Mouse (Mus musculus) CH12.LX (cell line): ENCODE results near the gene Pate2. TPM values are rescaled to one million over a fixed set of nuclear protein-coding genes. Genes with fewer than 3 reads are reported as not detected.

Experiments used
- DNase-seq: peaks from one replicate; pipeline ENCODE4 v3.0.0-alpha.2; 2013; ENCODE audit errors: extremely low read depth
- H3K27ac ChIP-seq: 2 replicates; pipeline ENCODE4 v1.5.1; 2012; ENCODE audit warnings: low read depth, mild to moderate bottlenecking, control low read depth, moderate library complexity; ENCODE audit not compliant: insufficient read depth
- H3K27me3 ChIP-seq: replicated peaks from 2 replicates; pipeline ENCODE3; 2012; ENCODE audit warnings: inconsistent platforms
- H3K36me3 ChIP-seq, 2 experiments: replicated peaks in 1 of 2; 2 replicates each; pipeline versions ENCODE3 to v1.6.1; 2012; ENCODE audit warnings: inconsistent platforms in 1 of 2, low read length in 1 of 2, mild to moderate bottlenecking in 1 of 2, mixed read lengths in 1 of 2, moderate library complexity in 1 of 2; ENCODE audit not compliant: control insufficient read depth in 1 of 2, insufficient read depth in 1 of 2
- H3K4me1 ChIP-seq, 2 experiments: 2 replicates each; pipeline ENCODE4 v1.6.1; 2012; ENCODE audit warnings: inconsistent platforms in 1 of 2, moderate library complexity in 1 of 2; ENCODE audit not compliant: insufficient read depth in 2 of 2, control insufficient read depth in 1 of 2
- H3K4me2 ChIP-seq: 2 replicates; pipeline ENCODE4 v1.6.1; 2012; ENCODE audit warnings: low read depth, mild to moderate bottlenecking, control low read depth; ENCODE audit not compliant: poor library complexity, insufficient read depth, severe bottlenecking
- H3K4me3 ChIP-seq, 3 experiments: fragments of 150-350 bp in 1 of 3; sonication (generic) in 1 of 3; replicated peaks in 1 of 3; 2 replicates each; pipeline versions ENCODE3 to v1.5.1; 2011 to 2012; ENCODE audit warnings: low read depth in 2 of 3, low read length in 2 of 3, mild to moderate bottlenecking in 2 of 3, moderate library complexity in 2 of 3, control low read depth in 1 of 3, improper control_type of control experiment in 1 of 3, inconsistent platforms in 1 of 3, mixed read lengths in 1 of 3; ENCODE audit not compliant: poor library complexity in 1 of 3
- H3K79me2 ChIP-seq: replicated peaks from 2 replicates; pipeline ENCODE4 v1.6.1; 2012; ENCODE audit warnings: mild to moderate bottlenecking, moderate library complexity; ENCODE audit not compliant: control insufficient read depth, poor library complexity, insufficient read depth, severe bottlenecking; ENCODE audit errors: extremely low read depth
- H3K9ac ChIP-seq: 2 replicates; pipeline ENCODE4 v1.6.1; 2012; ENCODE audit warnings: low read depth, mild to moderate bottlenecking, control low read depth, moderate library complexity; ENCODE audit not compliant: insufficient read depth
- H3K9me3 ChIP-seq: replicated peaks from 2 replicates; pipeline ENCODE3; 2012; ENCODE audit warnings: low read length, inconsistent platforms, mixed read lengths
- CHD1 ChIP-seq: IDR thresholded peaks from 2 replicates; pipeline ENCODE4 v1.6.1; 2012; ENCODE audit warnings: low read depth, low read length, improper control_type of control experiment, inconsistent platforms
- CHD2 ChIP-seq: IDR thresholded peaks from 2 replicates; pipeline ENCODE4 v1.6.1; 2011; ENCODE audit warnings: low read length, improper control_type of control experiment
- CTCF ChIP-seq, 2 experiments: IDR thresholded peaks in 1 of 2; conservative IDR thresholded peaks in 1 of 2; 2 replicates each; pipeline ENCODE4 v1.5.1; 2011 to 2012; ENCODE audit warnings: low read depth in 2 of 2, low read length in 2 of 2, improper control_type of control experiment in 1 of 2, inconsistent platforms in 1 of 2, mild to moderate bottlenecking in 1 of 2, moderate library complexity in 1 of 2
- ELF1 ChIP-seq: IDR thresholded peaks from 2 replicates; pipeline ENCODE4 v1.6.1; 2014; ENCODE audit warnings: low read depth, mild to moderate bottlenecking, inconsistent platforms, low read length, improper control_type of control experiment
- EP300 ChIP-seq: IDR thresholded peaks from 2 replicates; pipeline ENCODE4 v1.6.1; 2011; ENCODE audit warnings: low read length, improper control_type of control experiment
- ETS1 ChIP-seq: conservative IDR thresholded peaks from 2 replicates; pipeline ENCODE4 v1.6.1; 2012; ENCODE audit warnings: low read depth, mild to moderate bottlenecking, inconsistent platforms, low read length, improper control_type of control experiment, moderate library complexity
- GABPA ChIP-seq: IDR thresholded peaks from 2 replicates; pipeline ENCODE4 v1.6.1; 2012; ENCODE audit warnings: low read depth, low read length, improper control_type of control experiment, inconsistent platforms; ENCODE audit not compliant: insufficient replicate concordance
- HCFC1 ChIP-seq: IDR thresholded peaks from 2 replicates; pipeline ENCODE4 v1.6.1; 2012; ENCODE audit warnings: low read depth, mild to moderate bottlenecking, inconsistent platforms, low read length, improper control_type of control experiment
- IRF4 ChIP-seq: IDR thresholded peaks from 2 replicates; pipeline ENCODE4 v1.6.1; 2014; ENCODE audit warnings: low read depth, mild to moderate bottlenecking, inconsistent platforms, low read length, improper control_type of control experiment
- JUND ChIP-seq: conservative IDR thresholded peaks from 2 replicates; pipeline ENCODE4 v1.6.1; 2011; ENCODE audit warnings: low read depth, low read length, improper control_type of control experiment
- MAFK ChIP-seq: IDR thresholded peaks from 2 replicates; pipeline ENCODE4 v1.6.1; 2011; ENCODE audit warnings: low read length, improper control_type of control experiment; ENCODE audit not compliant: insufficient replicate concordance
- MAX ChIP-seq: IDR thresholded peaks from 2 replicates; pipeline ENCODE4 v1.6.1; 2011; ENCODE audit warnings: low read length, improper control_type of control experiment
- MAZ ChIP-seq: IDR thresholded peaks from 2 replicates; pipeline ENCODE4 v1.6.1; 2012; ENCODE audit warnings: low read depth, mild to moderate bottlenecking, inconsistent platforms, low read length, improper control_type of control experiment, moderate library complexity
- MYC ChIP-seq: IDR thresholded peaks from 2 replicates; pipeline ENCODE4 v1.6.1; 2011; ENCODE audit warnings: low read depth, mild to moderate bottlenecking, improper control_type of control experiment, low read length
- NELFE ChIP-seq: IDR thresholded peaks from 2 replicates; pipeline ENCODE4 v1.6.1; 2011; ENCODE audit warnings: low read depth, low read length, improper control_type of control experiment
- PAX5 ChIP-seq: IDR thresholded peaks from 2 replicates; pipeline ENCODE4 v1.6.1; 2012; ENCODE audit warnings: low read length, inconsistent platforms, mixed read lengths
- POLR2A ChIP-seq: IDR thresholded peaks from 2 replicates; pipeline ENCODE4 v1.6.1; 2011; ENCODE audit warnings: low read depth, mild to moderate bottlenecking, improper control_type of control experiment, low read length
- POLR2AphosphoS2 ChIP-seq: IDR thresholded peaks from 2 replicates; pipeline ENCODE4 v1.6.1; 2011; ENCODE audit warnings: low read depth, low read length, improper control_type of control experiment
- RAD21 ChIP-seq: IDR thresholded peaks from 2 replicates; pipeline ENCODE4 v1.6.1; 2011; ENCODE audit warnings: low read depth, mild to moderate bottlenecking, low read length, improper control_type of control experiment, moderate library complexity
- SIN3A ChIP-seq: IDR thresholded peaks from 2 replicates; pipeline ENCODE4 v1.6.1; 2012; ENCODE audit warnings: low read length, improper control_type of control experiment, inconsistent platforms
- SMC3 ChIP-seq: IDR thresholded peaks from 2 replicates; pipeline ENCODE4 v1.6.1; 2011; ENCODE audit warnings: low read depth, low read length, improper control_type of control experiment
- TBP ChIP-seq: conservative IDR thresholded peaks from 2 replicates; pipeline ENCODE4 v1.6.1; 2011; ENCODE audit warnings: low read depth, low read length, improper control_type of control experiment
- TCF12 ChIP-seq: IDR thresholded peaks from 2 replicates; pipeline ENCODE4 v1.6.1; 2014; ENCODE audit warnings: low read depth, mild to moderate bottlenecking, inconsistent platforms, low read length, improper control_type of control experiment
- UBTF ChIP-seq: IDR thresholded peaks from 2 replicates; pipeline ENCODE4 v1.6.1; 2012; ENCODE audit warnings: low read depth, mild to moderate bottlenecking, inconsistent platforms, low read length, improper control_type of control experiment, moderate library complexity
- USF1 ChIP-seq: IDR thresholded peaks from 2 replicates; pipeline ENCODE4 v1.6.1; 2014; ENCODE audit warnings: low read depth, mild to moderate bottlenecking, inconsistent platforms, low read length, improper control_type of control experiment
- ZC3H11A ChIP-seq: IDR thresholded peaks from 2 replicates; pipeline ENCODE4 v1.6.1; 2012; ENCODE audit warnings: low read depth, mild to moderate bottlenecking, inconsistent platforms, low read length, improper control_type of control experiment
- ZMIZ1 ChIP-seq: IDR thresholded peaks from 2 replicates; pipeline ENCODE4 v1.6.1; 2012; ENCODE audit warnings: low read depth, mild to moderate bottlenecking, inconsistent platforms, low read length, improper control_type of control experiment
- ZNF384 ChIP-seq: IDR thresholded peaks from 2 replicates; pipeline ENCODE4 v1.6.1; 2012; ENCODE audit warnings: low read depth, low read length, improper control_type of control experiment, inconsistent platforms
- dilution Hi-C: fragments of 300-500 bp; cut with MboI; formaldehyde crosslinking; loops from 2 replicates; pipeline ENCODE4 v1.14.3; 2020; ENCODE audit warnings: low sequenced_read_pairs; ENCODE audit not compliant: extremely low pct_unique_long_range_greater_than_20kb, extremely low pct_ligation_motif_present
- in situ Hi-C: fragments of 300-500 bp; cut with MboI; formaldehyde crosslinking; loops from 3 replicates; pipeline ENCODE4 v1.14.3; 2019; ENCODE audit warnings: low sequenced_read_pairs, low pct_ligation_motif_present, low pct_unique_long_range_greater_than_20kb, mixed read lengths
- polyA plus RNA-seq: library from polyadenylated mRNA; unstranded; fragments of >175 nt; gene quantifications from 2 replicates; pipeline ENCODE4 v1.2.1, GENCODE M21; 2012; ENCODE audit warnings: low read depth; ENCODE audit not compliant: insufficient read length
- total RNA-seq, 2 experiments: library from RNA; depleted of rRNA; stranded (reverse); fragments of 300-350 nt in 1 of 2; fragments of >200 nt in 1 of 2; gene quantifications; 2 replicates each; pipeline ENCODE4 v1.2.3; 2012 to 2014

The Pate2 gene
- total and polyA plus RNA-seq, 3 experiments: 0.24 to 1.0 (median 0.41) TPM

DNA sequence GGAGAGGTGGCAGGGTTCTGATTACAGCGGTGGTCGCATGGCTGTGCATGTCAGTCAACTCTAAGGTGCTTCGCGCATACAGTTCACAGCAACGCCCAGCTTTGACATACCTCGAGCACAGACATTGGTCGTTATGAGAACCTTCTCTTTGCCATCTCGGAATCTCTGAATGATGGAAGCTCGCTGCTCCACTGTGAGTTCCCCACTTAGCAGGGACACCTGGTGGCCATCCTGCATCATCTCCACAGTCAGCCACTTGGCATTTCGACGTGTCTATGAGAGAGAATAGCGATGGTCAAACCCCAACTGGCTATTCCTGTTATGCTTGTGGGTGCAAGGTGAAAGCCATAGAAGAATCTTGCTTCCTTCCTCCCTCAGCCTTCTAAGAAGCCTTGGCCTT is 24.4 kb upstream of the Pate2 start:
- H3K4me1 ChIP-seq: peaks cover 15 to 30% of the 10 kb centered on the region in 2 experiments
- dilution Hi-C loops (loop anchor here (25.0 kb wide), 1 partner anchor 258 kb away; no protein-coding TSS in a partner anchor), in situ Hi-C loops (loop anchor here (10.0 to 25.0 kb wide), 2 partner anchors 341 to 508 kb away; partner anchors contain the start of genes Srpr and Tirap)
- H3K4me2 ChIP-seq: peak overlapping the region; percentile 8; the same call in 1 of the 2 replicates
- H3K27ac ChIP-seq: no peak overlapping the region
- 0 out of 2 replicates have a peak overlapping the region, but pooled peaks have one; percentile 11 for H3K9ac ChIP-seq
- no peak for DNase-seq
- no peak overlapping the region for H3K4me3 ChIP-seq
- H3K9me3 ChIP-seq: no peaks in the 10 kb centered on the region
- H3K79me2 ChIP-seq: no peaks in the 10 kb centered on the region
- H3K36me3 ChIP-seq: no peaks in the 10 kb centered on the region
- H3K27me3 ChIP-seq: peaks cover 2% of the 10 kb centered on the region
- TF ChIP-seq JUND (no peak), RAD21 (peak; percentile 3), SMC3 (peak; percentile 4; the same call in 1 of the 2 replicates), CTCF (conservative IDR thresholded peaks at IDR 0.05 in 1 of 2, IDR thresholded peaks at IDR 0.05 in 1 of 2; ENCODE audit: low read depth in 2 of 2, low read length in 2 of 2) (peak in 1 of 2 experiments; percentile 59; a peak in 2 of 4 replicates)

DNA sequence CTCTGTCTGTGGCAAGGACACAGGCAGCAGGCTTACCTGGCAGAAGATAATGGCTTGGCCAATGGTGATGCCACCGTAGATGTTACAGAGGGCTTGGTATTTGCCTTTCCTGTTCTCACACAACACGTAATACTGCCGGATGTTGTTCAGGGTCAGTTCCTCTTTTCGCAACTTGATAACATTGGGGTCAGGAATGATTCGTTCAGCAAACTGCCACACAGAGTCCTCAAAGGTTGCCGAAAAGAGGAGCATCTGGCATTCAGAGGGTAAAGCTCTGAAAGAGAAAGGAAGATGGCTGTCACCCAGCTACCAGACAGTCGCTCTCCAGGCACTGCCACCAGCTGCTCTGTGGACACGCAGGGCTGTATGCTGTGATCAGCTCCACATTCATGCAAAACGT is 23.3 kb upstream of the Pate2 start:
- Histone ChIP-seq H3K4me2 (peak overlapping the region; percentile 8; the same call in 1 of the 2 replicates), H3K9me3 (no peaks in the 10 kb centered on the region)

DNA sequence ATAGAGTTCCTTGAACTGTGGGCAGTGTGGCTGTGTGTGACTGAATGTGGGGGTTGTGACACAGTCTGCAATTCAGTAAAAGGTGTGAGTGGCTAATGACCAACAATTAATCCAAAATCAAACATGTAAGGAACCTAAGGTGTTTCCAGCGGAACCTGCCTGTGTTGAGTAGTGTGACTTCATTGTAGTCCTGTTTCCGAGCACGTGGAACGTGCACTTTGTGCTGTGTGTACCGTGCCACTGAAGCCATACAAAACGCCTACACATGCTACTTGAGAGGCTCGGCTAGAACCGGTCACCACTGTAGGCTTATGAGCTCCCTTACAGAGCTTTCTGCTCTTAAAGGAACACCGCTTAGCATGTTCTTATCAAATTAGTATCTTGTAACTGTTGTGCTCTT is 21.6 kb upstream of the Pate2 start:
- no peaks in the 10 kb centered on the region for H3K36me3 ChIP-seq
- no peaks in the 10 kb centered on the region for H3K9me3 ChIP-seq
- H3K9ac ChIP-seq: no peak overlapping the region
- DNase-seq: no peak
- TF ChIP-seq TBP (no peak), EP300 (no peak), MAZ (no peak), MYC (no peak), NELFE (no peak), SIN3A (no peak), UBTF (no peak), PAX5 (no peak), ETS1 (no peak), CHD2 (no peak), GABPA (no peak), USF1 (no peak), MAFK (no peak), ZNF384 (no peak), ZC3H11A (no peak), SMC3 (no peak), TCF12 (no peak), POLR2AphosphoS2 (no peak), ELF1 (no peak)
- peaks cover 15 to 24% of the 10 kb centered on the region in 2 experiments for H3K4me1 ChIP-seq
- H3K27me3 ChIP-seq: peaks cover 11% of the 10 kb centered on the region
- H3K4me3 ChIP-seq: no peak overlapping the region
- dilution Hi-C loops: loop anchor here (25.0 kb wide), 1 partner anchor 261 kb away; no protein-coding TSS in a partner anchor
- H3K27ac ChIP-seq: no peak overlapping the region
- no peak overlapping the region for H3K4me2 ChIP-seq
- in situ Hi-C loops: loop anchor here (10.0 to 25.0 kb wide), 2 partner anchors 344 to 511 kb away; partner anchors contain the start of genes Srpr and Tirap
- no peaks in the 10 kb centered on the region for H3K79me2 ChIP-seq

More for the DNA sequence above, 23.3 kb upstream of the Pate2 start:
- H3K27me3 ChIP-seq: peaks cover 2% of the 10 kb centered on the region
- no peak overlapping the region for H3K27ac ChIP-seq
- dilution Hi-C loops (loop anchor here (25.0 kb wide), 1 partner anchor 259 kb away; no protein-coding TSS in a partner anchor), in situ Hi-C loops (loop anchor here (10.0 to 25.0 kb wide), 2 partner anchors 342 to 509 kb away; partner anchors contain the start of genes Srpr and Tirap)
- H3K36me3 ChIP-seq: no peaks in the 10 kb centered on the region
- DNase-seq: peak; percentile 63
- no peaks in the 10 kb centered on the region for H3K79me2 ChIP-seq
- TF ChIP-seq HCFC1 (peak; percentile 24; the same call in 1 of the 2 replicates), SIN3A (0 out of 2 replicates have a peak, but pooled peaks have one; percentile 16), ZMIZ1 (no peak), MAX (peak; percentile 36; the same call in 1 of the 2 replicates), ELF1 (0 out of 2 replicates have a peak, but pooled peaks have one; percentile 45), CHD1 (no peak), EP300 (peak; percentile 77), POLR2A (0 out of 2 replicates have a peak, but pooled peaks have one; percentile 22), IRF4 (peak; percentile 84)
- peak overlapping the region; percentile 9 to 35 (median 15) for H3K4me3 ChIP-seq
- peaks cover 15 to 24% of the 10 kb centered on the region in 2 experiments for H3K4me1 ChIP-seq
- H3K9ac ChIP-seq: no peak overlapping the region
